9 mouse cellular contexts compared by ENCODE assay signal in genomic region chr1:39105546-39106371, GRCm38 (mm10).
DNase-seq lines count a peak whose midpoint lies in the region; ATAC-seq lines count a peak whose summit lies in the region.
"Had no signal": no experiment of that assay in that cellular context is flagged by ENCODE, and none has a peak within 500 bp of the region (broad histone marks: within the 10 kb centered on the region; RNA-seq: fewer than 3 reads in every experiment).

No protein-coding gene starts in this region.

- 45% methylated on average over 17 of the region's 17 CpGs for WGBS in intestine, embryonic 15.5 days
- WGBS in midbrain, embryonic 11.5 days, result 56% methylated on average over 17 of the region's 17 CpGs

- peak; percentile 78 for DNase-seq in 3T3-L1 (ENCODE audit: low read depth, low spot score)
- peak; percentile 46 for DNase-seq in T-cell, adult 2 months (ENCODE audit: low spot score)
- DNase-seq in gastrocnemius, adult 8-10 months (ENCODE audit: low spot score in 2 of 2), result peak; percentile 9 to 15
- DNase-seq in thymus, adult 18-20 months, result no peak
- no peak for DNase-seq in neural tube, embryonic 10.5 days (ENCODE audit: extremely low spot score, low spot score)
- DNase-seq in midbrain, embryonic 11.5 days (ENCODE audit: low spot score, missing footprints), result no peak

- peak overlapping the region; percentile 42 for H3K4me2 ChIP-seq in intestine, embryonic 15.5 days (replicated peaks)
- no peak overlapping the region for H3K4me2 ChIP-seq in midbrain, embryonic 11.5 days
- H3K4me2 ChIP-seq: limb, embryonic 15.5 days had no signal

- no peaks in the 10 kb centered on the region for H3K36me3 ChIP-seq in intestine, embryonic 15.5 days
- no peaks in the 10 kb centered on the region for H3K36me3 ChIP-seq in midbrain, embryonic 11.5 days (ENCODE audit: control insufficient read depth, insufficient read depth, low read length)
- H3K36me3 ChIP-seq: limb, embryonic 15.5 days had no signal

- 0 out of 2 replicates have a peak overlapping the region, but pooled peaks have one; percentile 44 for H3K27ac ChIP-seq in intestine, embryonic 15.5 days
- H3K27ac ChIP-seq in midbrain, embryonic 11.5 days (ENCODE audit: low read depth, low read length), result no peak overlapping the region
- H3K27ac ChIP-seq: limb, embryonic 15.5 days had no signal

- H3K9me3 ChIP-seq in intestine, embryonic 15.5 days, result no peaks in the 10 kb centered on the region
- H3K9me3 ChIP-seq in midbrain, embryonic 11.5 days (ENCODE audit: control insufficient read depth, low read length), result no peaks in the 10 kb centered on the region
- H3K9me3 ChIP-seq: limb, embryonic 15.5 days had no signal

- ATAC-seq in intestine, embryonic 15.5 days, result peak; percentile 91
- no peak for ATAC-seq in midbrain, embryonic 11.5 days (ENCODE audit: low FRiP score)
- no peak for ATAC-seq in cerebellum, adult (ENCODE audit: insufficient number of reproducible peaks, low FRiP score, low TSS enrichment)

- H3K4me1 ChIP-seq in intestine, embryonic 15.5 days (replicated peaks), result no peaks in the 10 kb centered on the region
- peaks cover 3% of the 10 kb centered on the region for H3K4me1 ChIP-seq in midbrain, embryonic 11.5 days (ENCODE audit: control insufficient read depth, insufficient read depth, low read length)
- H3K4me1 ChIP-seq: limb, embryonic 15.5 days had no signal

- H3K9ac ChIP-seq in intestine, embryonic 15.5 days, result no peak overlapping the region
- H3K9ac ChIP-seq in midbrain, embryonic 11.5 days (ENCODE audit: low read length), result no peak overlapping the region
- H3K9ac ChIP-seq: limb, embryonic 15.5 days had no signal

- no peaks in the 10 kb centered on the region for H3K27me3 ChIP-seq in intestine, embryonic 15.5 days (replicated peaks)
- H3K27me3 ChIP-seq in midbrain, embryonic 11.5 days (ENCODE audit: control insufficient read depth, insufficient read depth, low read length), result no peaks in the 10 kb centered on the region
- H3K27me3 ChIP-seq: limb, embryonic 15.5 days had no signal

- no peak overlapping the region for H3K4me3 ChIP-seq in intestine, embryonic 15.5 days (replicated peaks)
- no peak overlapping the region for H3K4me3 ChIP-seq in midbrain, embryonic 11.5 days (ENCODE audit: low read depth, low read length)
- H3K4me3 ChIP-seq: limb, embryonic 15.5 days had no signal

Comparison
In these comparisons a context has a peak if more than half of its experiments do, and no peak if none do; other contexts are left out.
1. DNase-seq: peak in 3T3-L1 (single experiment), T-cell, adult 2 months (single experiment) and gastrocnemius, adult 8-10 months (2 of 2); none in thymus, adult 18-20 months (0 of 2), neural tube, embryonic 10.5 days (single experiment) and midbrain, embryonic 11.5 days (single experiment).